Mouse (Mus musculus) thymus, adult 2 months (tissue): ENCODE measurements around the gene Adh1. TPM values are rescaled to one million over a fixed set of nuclear protein-coding genes. Genes with fewer than 3 reads are reported as not detected.

Experiments
- DNase-seq: peaks from one replicate; pipeline ENCODE4 v3.0.0; 2021
- H3K27ac ChIP-seq: fragments of 200-500 bp; 2 replicates; pipeline ENCODE4 v1.5.1; 2012; ENCODE audit warnings: low read length, control low read depth; ENCODE audit not compliant: control insufficient read depth, insufficient read depth
- H3K27me3 ChIP-seq: fragments of 200-500 bp; 2 replicates; pipeline ENCODE4 v1.6.1; 2012; ENCODE audit warnings: mild to moderate bottlenecking, low read length, moderate library complexity, mixed read lengths; ENCODE audit not compliant: control insufficient read depth, insufficient read depth
- H3K36me3 ChIP-seq: fragments of 200-500 bp; 2 replicates; pipeline ENCODE4 v1.6.1; 2012; ENCODE audit warnings: mild to moderate bottlenecking, low read length, moderate library complexity; ENCODE audit not compliant: control insufficient read depth, insufficient read depth
- H3K4me1 ChIP-seq: fragments of 200-500 bp; replicated peaks from 2 replicates; pipeline ENCODE4 v1.6.1; 2012; ENCODE audit warnings: low read length; ENCODE audit not compliant: control insufficient read depth, insufficient read depth
- H3K4me3 ChIP-seq: fragments of 200-500 bp; 2 replicates; pipeline ENCODE4 v1.5.1; 2012; ENCODE audit warnings: mild to moderate bottlenecking, low read length, control low read depth, moderate library complexity; ENCODE audit not compliant: control insufficient read depth, insufficient read depth
- CTCF ChIP-seq: fragments of 200-500 bp; IDR thresholded peaks from 2 replicates; pipeline ENCODE4 v1.5.1; 2012; ENCODE audit warnings: mild to moderate bottlenecking, control low read depth, low read length, moderate library complexity, borderline replicate concordance; ENCODE audit not compliant: control insufficient read depth, poor library complexity, insufficient read depth; ENCODE audit errors: extremely low read depth
- POLR2A ChIP-seq: fragments of 200-500 bp; IDR thresholded peaks from 2 replicates; pipeline ENCODE4 v1.6.1; 2012; ENCODE audit warnings: mild to moderate bottlenecking, low read length, control low read depth, moderate library complexity; ENCODE audit not compliant: control insufficient read depth, poor library complexity, insufficient read depth; ENCODE audit errors: extremely low read depth
- WGBS: fragments of 180-500 bp; shearing (Covaris S2); methylation state at CpG from one replicate; pipeline ENCODE4 v1.1.7; 2018; 5-methylcytosine and 5-hydroxymethylcytosine counted together
- polyA plus RNA-seq: library from polyadenylated mRNA; depleted of rRNA; stranded (reverse); fragments of >200 nt; gene quantifications from 2 replicates; pipeline ENCODE4 v1.2.3, GENCODE M21; 2012

Gene Adh1
- polyA plus RNA-seq, 1 experiment, result 10.4 TPM

DNA sequence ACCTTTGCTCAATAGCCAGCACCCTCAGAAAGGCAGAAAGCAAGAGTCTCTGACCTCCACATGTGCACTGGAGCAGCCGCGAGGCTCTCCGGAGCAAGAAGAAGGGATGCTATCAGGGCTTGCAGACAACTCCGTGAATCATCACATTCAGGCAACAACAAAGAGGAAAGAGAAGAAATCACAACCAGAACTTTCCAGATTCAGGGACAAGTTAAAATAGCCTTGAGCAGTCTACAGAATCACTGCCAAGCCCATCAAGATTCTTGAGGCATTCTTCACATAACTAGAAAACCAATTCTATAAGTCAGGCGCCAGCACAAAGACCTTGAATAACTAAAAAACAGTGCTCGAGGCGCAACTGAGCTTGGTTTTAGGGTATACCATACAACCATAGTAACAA lies 12.3 kb downstream of the Adh1 start:
- WGBS, result 95% methylated on average over 7 of the region's 7 CpGs

DNA sequence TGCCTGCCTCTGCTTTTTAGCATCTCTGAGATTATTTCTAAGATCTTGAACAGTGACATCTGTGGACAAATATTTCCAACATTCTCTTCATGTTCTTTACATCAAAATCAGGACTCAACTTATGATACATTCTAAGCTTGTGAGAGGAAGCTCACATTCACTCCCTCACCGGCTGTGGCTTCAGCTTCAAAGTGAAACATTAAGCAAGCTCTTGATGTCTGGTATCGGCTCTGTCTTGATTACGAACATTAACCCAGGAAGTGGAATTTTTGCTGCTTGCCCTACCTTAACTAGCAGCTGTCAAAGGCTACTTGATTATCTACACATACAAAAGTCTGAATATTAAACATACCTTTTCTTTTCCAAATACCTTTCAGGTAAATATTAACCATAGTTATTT lies 14.3 kb downstream of the Adh1 start:
- 24% methylated on average over 3 of the region's 3 CpGs for WGBS
- Histone ChIP-seq H3K27me3 (no peaks in the 10 kb centered on the region), H3K4me3 (no peak overlapping the region), H3K36me3 (no peaks in the 10 kb centered on the region), H3K4me1 (no peaks in the 10 kb centered on the region; the same call in 1 of the 2 replicates), H3K27ac (no peak overlapping the region; the same call in 1 of the 2 replicates)
- no peak for DNase-seq
- TF ChIP-seq CTCF (no peak), POLR2A (no peak)

More for the DNA sequence above, 12.3 kb downstream of the Adh1 start:
- DNase-seq, result no peak
- H3K36me3 ChIP-seq, result no peaks in the 10 kb centered on the region
- H3K27ac ChIP-seq, result no peak overlapping the region
- H3K4me3 ChIP-seq, result no peak overlapping the region
- H3K27me3 ChIP-seq, result no peaks in the 10 kb centered on the region
- TF ChIP-seq CTCF (no peak), POLR2A (no peak)
- H3K4me1 ChIP-seq, result no peaks in the 10 kb centered on the region; the same call in 1 of the 2 replicates

DNA sequence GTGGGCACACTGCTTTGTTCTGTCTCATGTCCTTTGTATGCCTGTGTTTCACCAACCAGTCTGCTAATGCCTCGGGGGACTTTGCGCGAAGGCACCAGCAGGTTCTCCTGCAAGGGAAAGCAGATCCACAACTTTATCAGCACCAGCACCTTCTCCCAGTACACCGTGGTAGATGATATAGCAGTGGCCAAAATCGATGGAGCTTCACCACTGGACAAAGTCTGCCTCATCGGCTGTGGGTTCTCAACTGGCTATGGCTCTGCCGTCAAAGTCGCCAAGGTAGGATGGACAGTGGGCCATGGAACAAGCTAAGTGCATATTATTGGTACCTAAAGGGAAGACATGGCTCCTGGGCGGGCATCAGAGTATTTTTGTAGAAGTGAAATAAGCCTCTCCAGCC lies 21.8 kb downstream of the Adh1 start:
- no peak overlapping the region for H3K4me3 ChIP-seq
- TF ChIP-seq CTCF, result no peak
- TF ChIP-seq POLR2A, result no peak
- H3K27me3 ChIP-seq, result no peaks in the 10 kb centered on the region
- no peak for DNase-seq
- H3K27ac ChIP-seq, result no peak overlapping the region
- 95% methylated on average over 9 of the region's 9 CpGs for WGBS
- no peaks in the 10 kb centered on the region for H3K36me3 ChIP-seq
- no peaks in the 10 kb centered on the region for H3K4me1 ChIP-seq

DNA sequence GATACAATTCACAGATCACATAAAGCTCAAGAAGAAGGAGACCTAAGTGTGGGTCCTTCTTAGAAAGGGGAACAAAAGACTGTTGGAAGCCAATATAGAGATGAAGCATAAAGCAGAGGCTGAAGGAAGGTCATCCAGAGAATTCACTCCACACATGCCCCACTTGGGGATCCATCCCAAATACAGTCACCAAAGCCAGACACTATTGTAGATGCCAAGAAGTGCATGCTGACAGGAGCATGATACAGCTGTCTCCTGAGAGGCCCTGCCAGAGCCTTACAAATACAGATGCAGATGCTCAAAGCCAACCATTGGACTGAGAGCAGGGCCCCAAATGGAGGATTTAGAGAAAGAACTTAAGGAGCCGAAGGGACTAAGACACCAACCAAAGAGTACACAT lies 23.0 kb downstream of the Adh1 start:
- WGBS, result 100% methylated on average over 1 of the region's 1 CpGs
- DNase-seq, result no peak
- H3K27ac ChIP-seq, result no peak overlapping the region
- H3K4me1 ChIP-seq, result no peaks in the 10 kb centered on the region
- no peak overlapping the region for H3K4me3 ChIP-seq
- TF ChIP-seq CTCF (no peak), POLR2A (no peak)
- H3K27me3 ChIP-seq, result no peaks in the 10 kb centered on the region
- no peaks in the 10 kb centered on the region for H3K36me3 ChIP-seq

DNA sequence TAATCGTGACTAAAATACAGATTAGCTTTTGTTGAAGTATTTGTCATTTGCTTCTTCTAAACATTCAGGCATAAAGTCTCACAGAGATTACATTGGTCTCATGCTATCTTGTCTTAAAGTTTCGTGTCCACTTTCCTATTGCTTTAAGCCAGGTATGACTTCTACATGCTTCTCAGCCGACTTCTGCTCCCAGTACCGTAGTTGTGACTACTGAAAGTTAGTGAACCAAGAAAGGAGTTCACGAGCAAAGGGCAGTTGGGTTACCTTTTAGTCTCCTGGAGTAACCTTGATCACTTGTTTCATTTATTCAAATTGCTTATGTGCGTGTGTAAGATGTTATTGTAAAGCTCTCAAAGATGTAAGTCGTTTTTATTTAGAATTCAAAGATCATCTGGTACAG lies 25.2 kb downstream of the Adh1 start:
- no peak overlapping the region for H3K27ac ChIP-seq
- no peak overlapping the region for H3K4me3 ChIP-seq
- DNase-seq, result no peak
- no peaks in the 10 kb centered on the region for H3K36me3 ChIP-seq
- TF ChIP-seq POLR2A, result no peak
- H3K27me3 ChIP-seq, result no peaks in the 10 kb centered on the region
- WGBS, result 96% methylated on average over 7 of the region's 7 CpGs
- H3K4me1 ChIP-seq, result no peaks in the 10 kb centered on the region

DNA sequence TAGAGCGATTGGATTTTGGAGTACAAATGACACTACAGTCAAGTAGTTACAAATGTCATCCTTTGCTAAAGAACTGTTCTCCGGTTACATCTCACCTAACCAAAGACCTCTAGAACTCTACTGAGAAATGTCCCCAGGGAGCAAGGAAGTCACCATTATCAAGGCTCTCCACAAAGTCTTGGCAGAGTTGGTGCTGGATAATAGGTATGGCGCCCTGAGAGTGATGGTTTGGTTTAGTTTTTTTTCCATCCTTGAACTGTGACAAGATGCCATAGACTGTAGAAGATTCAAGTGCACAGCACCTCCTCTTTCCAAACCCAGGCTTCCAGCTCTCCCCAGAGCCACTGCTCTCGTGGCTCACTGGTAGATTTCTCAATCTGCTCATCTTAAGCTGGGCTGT lies 26.9 kb downstream of the Adh1 start:
- Histone ChIP-seq H3K4me1 (no peaks in the 10 kb centered on the region), H3K36me3 (no peaks in the 10 kb centered on the region), H3K27ac (no peak overlapping the region), H3K4me3 (no peak overlapping the region), H3K27me3 (no peaks in the 10 kb centered on the region)
- WGBS, result 90% methylated on average over 4 of the region's 4 CpGs
- TF ChIP-seq POLR2A (no peak), CTCF (no peak)
- no peak for DNase-seq

DNA sequence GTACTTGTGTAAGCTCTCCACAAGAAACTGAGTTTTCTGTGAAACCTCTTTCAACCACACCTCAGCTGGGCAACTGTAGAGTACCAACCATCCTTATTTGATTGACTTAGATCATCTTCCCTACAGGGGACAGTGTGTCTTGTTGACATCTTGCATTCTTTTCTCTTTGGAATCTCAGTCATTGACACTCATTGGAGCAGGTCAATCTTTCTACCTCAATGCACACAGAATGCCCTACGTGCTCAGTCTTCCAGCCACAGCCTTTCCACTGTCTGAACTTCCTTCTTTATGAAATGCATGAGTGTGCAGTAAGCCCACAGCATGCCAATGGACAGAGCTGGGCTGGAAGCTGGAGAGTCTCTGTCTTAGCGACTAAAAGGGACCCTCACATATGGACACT lies 29.9 kb downstream of the Adh1 start:
- no peaks in the 10 kb centered on the region for H3K4me1 ChIP-seq
- no peak for DNase-seq
- H3K27me3 ChIP-seq, result no peaks in the 10 kb centered on the region
- WGBS, result 80% methylated on average over 2 of the region's 2 CpGs
- TF ChIP-seq POLR2A, result no peak
- TF ChIP-seq CTCF, result no peak
- no peaks in the 10 kb centered on the region for H3K36me3 ChIP-seq
- no peak overlapping the region for H3K27ac ChIP-seq
- no peak overlapping the region for H3K4me3 ChIP-seq
